Mouse (Mus musculus): ENCODE data around the gene Edf1.

Gene Edf1

DNA sequence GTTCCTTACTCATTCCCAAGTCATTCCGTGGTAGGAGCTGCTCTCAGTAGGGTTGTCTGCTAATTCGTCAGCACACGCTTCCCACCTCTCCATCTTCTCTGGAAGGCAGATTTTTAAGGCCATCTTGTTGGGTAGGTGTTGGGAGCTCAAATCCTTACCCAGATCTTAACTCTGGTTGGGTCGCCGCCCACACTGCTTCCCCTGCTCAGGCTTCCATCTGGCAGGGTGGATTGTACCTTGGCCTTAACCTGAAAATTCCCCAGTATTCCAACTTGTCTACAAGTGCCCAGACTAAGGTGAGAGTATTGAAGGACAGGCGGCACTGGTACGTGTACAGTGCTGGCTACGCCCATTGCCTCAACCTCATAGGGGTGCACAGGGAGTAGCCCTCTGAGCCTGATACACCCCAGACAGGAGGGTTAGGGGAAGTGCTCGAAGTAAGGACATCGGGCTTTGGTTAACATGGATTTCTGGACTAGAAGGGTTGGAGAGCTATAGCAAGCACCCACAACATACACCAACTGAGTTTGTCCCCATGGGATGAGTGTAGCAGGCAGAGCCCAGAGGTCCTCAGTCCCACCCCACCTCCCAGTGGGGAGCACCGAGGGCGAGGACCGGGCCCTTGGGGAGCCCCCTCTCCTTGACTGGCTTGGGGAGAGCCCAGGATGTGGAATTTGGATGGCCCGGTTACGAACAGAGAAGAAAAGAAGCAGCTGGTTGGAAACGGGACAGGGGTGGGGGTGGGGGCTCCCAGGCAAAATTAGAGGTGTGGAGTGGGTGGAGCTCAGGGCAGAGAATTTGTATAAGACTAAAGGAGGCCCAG lies 18.6 kb downstream of the Edf1 start:
- no peak for TF ChIP-seq GATA4 (IDR thresholded peaks at IDR 0.05; ENCODE audit: insufficient replicate concordance, low read length)

DNA sequence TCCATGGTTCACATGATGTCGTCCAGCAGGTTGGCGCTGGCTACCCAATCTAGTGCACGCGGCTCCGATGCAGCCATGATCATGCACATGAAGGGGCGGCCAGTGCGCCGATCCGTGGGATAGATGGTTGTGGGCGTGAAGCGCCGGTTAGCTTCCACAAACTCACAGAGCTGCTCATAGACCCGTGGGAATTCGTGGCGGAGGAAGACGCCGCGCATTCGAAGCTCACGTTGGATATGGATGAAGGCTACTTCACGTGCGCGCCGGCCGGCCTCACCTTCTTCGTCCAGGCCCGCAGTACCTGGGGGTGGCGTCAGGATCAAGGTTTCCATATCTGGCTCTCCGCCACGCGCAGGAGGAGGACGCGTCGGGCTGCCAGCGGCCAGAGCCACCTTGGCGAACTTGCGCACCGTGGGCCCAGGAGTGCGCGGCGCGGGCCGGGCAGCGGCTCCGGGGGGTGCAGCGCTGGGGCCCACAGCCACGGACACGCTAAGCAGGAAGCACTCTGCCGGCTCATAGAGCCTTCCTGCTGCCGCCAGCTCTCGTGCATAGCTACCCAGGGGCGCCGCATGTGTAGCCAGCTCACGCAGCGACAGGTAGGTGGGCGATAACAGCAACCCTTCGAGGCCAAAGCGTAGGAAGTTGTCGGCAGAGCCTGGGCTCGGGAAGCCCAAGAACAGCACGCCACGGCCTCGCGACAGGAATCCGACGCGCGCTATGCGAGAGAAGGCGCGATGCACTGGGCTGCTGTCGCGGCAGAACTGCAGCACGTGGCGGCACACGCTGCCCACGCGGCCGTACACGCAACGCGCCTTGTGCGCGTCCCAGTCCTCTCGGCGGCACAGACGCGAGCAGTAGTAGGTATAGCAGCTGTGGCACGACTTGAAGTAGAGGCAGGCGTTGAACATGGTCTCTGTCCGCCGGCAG lies 19.6 kb downstream of the Edf1 start:
- TF ChIP-seq GATA4 (IDR thresholded peaks at IDR 0.05; ENCODE audit: insufficient replicate concordance, low read length): no peak

DNA sequence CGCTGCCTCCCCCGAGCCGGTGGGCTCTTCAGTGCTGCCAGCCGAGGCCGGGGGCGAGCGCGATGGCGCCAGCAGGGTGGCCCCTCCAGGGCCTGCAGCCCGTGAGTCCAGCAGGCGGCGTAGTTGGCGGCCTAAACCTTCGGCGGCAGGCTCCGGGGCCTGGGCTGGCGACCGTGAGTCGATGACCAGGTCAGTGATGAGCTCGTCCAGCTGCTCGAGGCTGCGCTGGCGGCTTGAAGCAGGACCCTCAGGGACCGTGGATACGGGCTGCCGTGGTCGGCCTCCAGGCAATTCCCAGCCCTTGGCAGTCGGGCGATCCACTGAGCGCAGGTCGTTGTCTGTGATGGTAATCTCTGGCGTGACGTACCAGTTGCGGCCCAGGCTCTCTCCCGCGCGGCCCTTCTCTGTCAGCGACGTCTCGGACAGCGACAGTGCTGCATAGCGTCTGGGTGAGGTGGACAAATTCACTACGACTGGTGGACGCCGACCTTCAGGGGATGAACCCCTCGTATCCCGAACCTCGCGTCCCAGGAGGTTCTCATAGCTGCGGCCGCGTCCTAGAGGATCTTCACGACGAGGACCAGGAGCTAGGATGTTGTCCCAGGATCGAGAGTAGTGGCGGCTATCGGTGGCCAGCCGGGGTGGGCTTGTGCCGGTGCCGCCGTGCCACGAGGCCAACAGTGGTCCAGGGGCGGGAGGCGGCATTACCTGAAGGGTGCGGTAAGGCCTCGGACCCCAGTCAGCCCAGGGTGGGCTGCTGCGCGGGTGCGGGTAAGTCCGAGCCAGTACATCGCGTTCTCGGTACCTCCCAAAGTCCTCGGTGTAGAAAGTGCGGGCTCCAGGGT lies 20.5 kb downstream of the Edf1 start:
- TF ChIP-seq GATA4 (IDR thresholded peaks at IDR 0.05; ENCODE audit: insufficient replicate concordance, low read length): no peak

DNA sequence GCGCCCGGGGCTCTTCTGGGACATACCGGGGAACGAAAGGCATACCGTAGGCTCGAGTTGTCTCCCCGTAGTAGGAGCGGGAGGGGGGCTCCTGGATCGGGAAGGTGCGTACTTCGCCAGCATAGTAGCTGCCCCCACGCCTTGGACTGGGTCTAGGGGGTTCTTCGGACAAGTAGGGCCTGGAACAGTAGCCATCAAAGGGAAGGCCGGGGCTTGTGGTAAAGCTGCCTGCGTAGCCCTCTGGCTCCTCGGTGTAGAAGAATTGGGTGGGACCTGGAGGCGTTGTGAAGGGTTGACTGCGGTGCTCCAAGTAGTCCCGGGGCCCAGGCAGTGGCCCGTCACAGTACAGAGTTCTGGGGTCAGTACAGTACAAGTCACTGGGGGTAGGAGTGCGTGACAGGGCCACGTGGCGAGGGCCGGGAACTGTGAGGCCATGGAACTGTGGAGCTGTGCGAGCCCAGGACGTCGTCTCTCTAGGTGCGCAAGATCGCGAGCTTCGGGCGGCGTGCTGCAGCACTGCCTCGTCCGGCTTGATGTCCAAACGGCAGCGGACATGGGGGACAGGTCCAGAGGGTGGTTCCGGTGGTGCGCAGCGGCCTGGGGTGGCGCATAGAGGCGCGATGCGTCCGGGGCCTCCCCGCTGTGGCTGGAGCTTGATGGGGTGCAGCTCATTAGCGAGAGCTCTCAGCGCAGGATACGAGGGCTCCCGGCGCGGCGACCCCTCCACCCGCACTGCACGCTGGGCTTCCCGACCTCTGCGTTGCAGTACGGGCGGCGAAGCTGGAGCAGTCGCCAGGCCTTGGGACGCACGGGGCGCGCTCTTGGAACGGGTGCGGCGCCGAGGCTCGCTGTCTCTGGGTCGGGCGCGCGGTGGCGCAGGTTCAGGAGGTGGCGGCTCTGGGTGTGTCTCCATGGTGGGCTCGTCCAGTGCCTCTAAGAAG lies 21.4 kb downstream of the Edf1 start:
- TF ChIP-seq GATA4 (IDR thresholded peaks at IDR 0.05; ENCODE audit: insufficient replicate concordance, low read length): no peak

DNA sequence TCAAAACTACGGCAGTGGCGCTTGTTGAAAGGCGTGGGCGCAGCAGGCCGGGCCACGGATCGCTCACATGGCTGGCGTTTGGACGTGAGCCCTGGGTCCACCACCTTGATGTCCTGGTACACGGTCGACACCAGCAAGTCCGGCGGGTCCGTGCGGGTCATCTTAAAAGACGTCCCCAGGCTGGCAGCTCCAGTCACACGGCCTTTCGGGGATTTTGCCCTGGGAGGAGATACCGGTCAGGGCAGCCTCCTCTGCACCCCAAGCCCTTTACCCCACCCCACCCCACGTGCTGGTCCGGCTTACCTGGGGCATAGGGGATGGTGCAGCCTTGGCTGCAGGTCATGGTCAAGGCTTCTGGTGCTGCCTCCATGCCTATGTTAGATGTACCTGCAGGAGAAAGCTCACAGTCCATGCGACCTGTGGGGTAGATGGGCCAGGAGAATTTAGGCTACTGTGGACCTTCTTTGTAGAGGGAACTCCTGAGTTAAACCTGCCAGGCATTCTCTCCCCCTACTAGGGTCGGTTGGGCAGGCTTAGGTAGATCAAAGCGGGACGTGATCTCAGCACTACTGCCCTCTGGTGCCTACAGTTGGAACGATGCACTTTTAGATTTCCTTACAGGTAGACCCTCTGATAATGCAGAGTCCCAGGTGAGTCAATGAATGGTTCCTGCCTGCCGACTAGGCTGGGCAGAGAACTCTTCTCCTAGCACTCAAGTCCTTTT lies 22.3 kb downstream of the Edf1 start:
- TF ChIP-seq GATA4 (IDR thresholded peaks at IDR 0.05; ENCODE audit: insufficient replicate concordance, low read length): no peak

DNA sequence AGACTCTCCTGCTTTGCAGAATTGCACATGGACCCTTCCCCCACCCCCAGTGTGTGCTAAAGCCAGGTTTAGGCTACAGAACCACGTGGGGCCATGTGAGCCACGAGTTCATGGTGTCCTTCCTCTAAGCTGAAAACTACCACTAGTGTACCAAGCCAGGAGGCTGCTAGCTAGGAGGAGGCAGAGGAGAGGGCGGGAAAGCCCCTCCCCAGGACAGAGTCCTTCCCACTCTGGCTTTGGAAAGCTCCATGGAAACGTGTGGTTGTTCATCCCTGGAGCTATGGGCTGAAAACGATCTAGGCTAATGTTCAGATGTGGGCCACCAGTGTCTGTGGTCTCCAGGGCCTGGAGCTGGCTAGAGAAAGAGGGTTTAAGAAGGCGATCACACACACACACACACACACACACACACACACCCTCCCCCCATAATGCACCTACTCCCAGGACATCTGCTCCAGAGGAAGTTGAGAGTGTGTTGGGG lies 23.0 kb downstream of the Edf1 start:
- no peak for TF ChIP-seq GATA4 (IDR thresholded peaks at IDR 0.05; ENCODE audit: insufficient replicate concordance, low read length)

DNA sequence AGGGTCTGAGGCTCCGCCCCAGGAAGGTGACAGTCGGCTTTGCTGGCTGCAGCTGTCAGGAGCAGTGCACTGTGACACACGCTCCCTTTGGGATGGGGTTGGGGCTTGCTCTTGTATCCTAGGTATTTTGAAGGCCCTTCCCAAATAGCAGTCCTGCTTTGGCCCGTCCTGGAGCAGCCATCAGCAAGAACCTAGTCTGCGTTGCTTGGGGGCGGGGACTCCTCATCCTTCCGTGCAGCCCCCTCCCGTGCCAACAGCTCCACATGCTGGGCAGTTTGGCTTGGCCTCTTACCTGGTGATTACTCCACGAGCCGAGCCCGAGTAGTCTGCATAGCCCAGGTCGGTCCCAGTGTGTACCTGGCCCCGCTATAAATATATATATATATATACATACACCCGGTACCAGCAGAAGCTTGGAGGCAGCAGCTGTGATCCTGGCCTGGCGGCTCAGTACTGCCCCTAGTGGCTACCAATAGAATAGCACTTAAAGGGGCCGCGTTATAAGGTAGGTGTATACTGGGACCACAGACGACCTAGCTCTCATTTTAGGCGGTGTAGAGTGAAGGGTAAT lies 23.7 kb downstream of the Edf1 start, which contains the start of gene Ajm1:
Gene Ajm1, minus strand, starts transcription at position 464 of the 571 bp plus-strand sequence.
- no peak for TF ChIP-seq GATA4 (IDR thresholded peaks at IDR 0.05; ENCODE audit: insufficient replicate concordance, low read length)

DNA sequence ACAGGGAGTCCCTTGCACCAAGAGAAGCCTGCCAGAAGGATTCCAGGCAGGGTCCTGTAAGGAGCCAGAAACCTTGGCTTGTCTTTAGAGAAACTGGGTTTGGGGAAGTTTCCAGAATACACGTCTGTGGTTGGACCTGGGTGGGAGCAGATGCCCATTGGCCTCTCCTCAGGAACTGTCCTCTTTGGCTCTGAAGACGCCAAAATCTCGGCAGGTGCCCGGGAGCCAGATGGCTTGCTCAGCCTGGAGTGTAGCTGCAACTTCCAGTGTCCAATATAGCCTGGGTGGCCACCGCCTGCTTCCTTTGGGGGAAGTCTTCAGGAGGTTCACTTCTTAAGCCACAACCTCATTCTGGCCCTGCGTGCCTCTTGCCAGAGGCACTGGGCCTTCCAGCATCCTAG lies 24.3 kb downstream of the Edf1 start:
- TF ChIP-seq GATA4 (IDR thresholded peaks at IDR 0.05; ENCODE audit: insufficient replicate concordance, low read length): no peak

DNA sequence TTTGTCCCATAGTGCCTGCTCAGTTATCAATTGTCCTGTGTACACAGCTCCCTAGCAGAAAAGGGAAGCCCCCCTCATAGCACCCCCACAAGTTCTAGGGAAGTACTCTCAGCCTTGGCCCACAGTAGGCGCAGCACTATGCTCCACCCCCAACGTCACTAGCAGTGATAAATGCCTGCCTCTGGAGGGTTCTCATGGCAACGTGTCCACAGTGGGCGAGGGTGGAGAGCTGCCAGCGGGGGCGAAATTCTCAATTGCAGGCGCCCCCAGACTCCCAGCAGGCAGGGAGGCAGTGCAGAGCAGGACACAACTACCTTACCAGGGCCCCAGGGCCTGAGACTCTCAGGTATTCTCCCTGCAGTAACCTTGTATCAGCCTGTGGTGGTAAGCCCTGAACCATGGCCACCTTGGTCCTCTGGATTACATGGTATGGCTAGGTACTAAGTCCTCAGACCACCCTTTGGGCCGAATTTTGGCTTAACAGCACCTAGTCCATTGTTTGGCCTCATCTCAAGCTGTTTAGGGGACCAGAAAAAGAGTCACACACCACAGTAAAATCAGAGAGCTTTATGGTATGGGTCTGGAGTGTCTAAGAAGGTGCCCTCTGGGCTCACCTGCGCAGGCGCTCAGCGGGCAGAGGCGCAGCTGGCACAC lies 24.9 kb downstream of the Edf1 start:
- TF ChIP-seq GATA4 (IDR thresholded peaks at IDR 0.05; ENCODE audit: insufficient replicate concordance, low read length): no peak

DNA sequence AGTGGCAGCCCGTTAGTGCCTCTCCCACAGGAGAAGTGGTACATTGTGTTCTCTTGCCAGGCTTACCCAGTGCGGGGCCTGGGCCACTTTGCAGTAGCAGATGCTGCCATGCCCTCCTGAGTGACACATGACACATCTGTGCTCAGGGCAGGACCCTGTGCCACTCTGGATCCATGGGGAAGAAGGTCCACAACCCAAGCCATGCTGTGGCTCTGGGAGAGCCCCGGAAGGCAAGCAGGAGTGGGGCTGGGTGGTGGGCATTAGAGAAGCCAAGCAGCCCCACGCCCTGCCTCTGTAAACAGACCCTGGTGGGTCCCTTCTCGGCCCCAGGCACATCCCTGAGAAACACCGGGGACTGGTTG lies 25.5 kb downstream of the Edf1 start:
- no peak for TF ChIP-seq GATA4 (IDR thresholded peaks at IDR 0.05; ENCODE audit: insufficient replicate concordance, low read length)

DNA sequence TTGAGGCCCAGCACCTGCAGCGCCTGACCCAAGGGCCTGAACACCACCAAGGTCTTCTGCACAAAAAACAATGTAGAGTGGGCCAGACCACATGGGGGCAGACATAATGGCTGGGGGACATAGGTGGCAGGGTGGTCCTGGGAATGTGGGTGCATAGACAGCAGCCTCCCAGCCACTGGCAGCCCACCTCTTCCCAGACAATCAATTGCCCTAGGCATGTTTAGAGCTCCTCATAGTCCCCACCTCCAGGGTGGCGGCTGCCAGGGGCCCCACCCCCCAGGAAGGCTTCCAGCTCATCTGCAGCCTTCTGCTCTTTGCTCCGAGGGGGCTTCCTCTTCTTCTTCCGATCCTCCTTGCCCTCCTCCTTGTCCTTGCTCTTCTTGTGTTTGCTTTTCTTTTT lies 25.9 kb downstream of the Edf1 start:
- TF ChIP-seq GATA4 (IDR thresholded peaks at IDR 0.05; ENCODE audit: insufficient replicate concordance, low read length): no peak

DNA sequence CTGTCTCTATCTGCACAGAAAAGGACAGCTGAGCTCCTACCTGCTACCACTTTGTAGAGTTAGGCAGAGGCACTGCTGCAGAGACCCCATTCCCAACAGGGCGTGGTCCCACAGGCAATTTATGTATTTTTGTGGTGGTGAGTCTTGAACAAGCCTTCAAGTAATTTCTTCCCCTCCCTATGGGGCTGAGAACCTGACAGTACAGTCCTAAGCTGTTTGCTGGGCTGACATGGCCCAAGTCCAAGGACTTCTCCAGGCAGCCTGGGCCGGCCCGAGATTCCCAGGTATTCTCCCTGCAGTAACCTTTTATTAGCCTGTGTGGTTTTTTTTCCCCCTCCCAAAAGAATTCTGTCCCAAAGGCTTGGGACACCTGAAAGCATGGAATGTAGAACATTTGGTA lies 26.5 kb downstream of the Edf1 start:
- TF ChIP-seq GATA4 (IDR thresholded peaks at IDR 0.05; ENCODE audit: insufficient replicate concordance, low read length): no peak
